ENCODE assay signal across 13 mouse cellular contexts in the genomic region with DNA sequence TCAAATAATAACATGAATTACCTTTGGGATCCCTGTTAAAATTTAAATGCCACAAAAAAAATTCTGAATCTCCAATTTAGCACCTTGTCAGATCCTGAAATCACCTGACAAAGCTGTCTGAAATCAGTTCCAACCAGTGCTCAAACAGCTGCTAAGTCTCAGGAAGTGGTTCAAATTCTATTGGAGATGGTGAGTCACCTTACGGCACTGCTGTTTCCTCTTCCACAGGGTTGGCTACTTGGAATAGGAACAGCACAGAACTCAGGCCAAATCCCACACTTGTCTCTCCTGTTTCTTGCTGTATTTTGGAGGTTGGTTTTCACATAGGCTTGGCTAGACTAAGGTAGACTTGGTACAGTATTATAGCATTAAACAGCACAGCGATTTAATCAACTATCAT.
"Had no signal": no experiment of that assay in that cellular context is flagged by ENCODE, and none has a peak within 500 bp of the region (broad histone marks: within the 10 kb centered on the region; RNA-seq: fewer than 3 reads in every experiment).

No protein-coding gene starts in this region.

- DNase-seq: kidney, adult 2 months; kidney, postnatal 25 days; liver, embryonic 13.5 days; lung, adult 2 months; lung, postnatal 14 days; lung, postnatal 4 days; midbrain, embryonic 14.5 days; thymus, adult 18-20 months; thymus, postnatal 4 days had no signal

- H3K36me3 ChIP-seq: liver, embryonic 13.5 days; neural tube, embryonic 12.5 days; neural tube, embryonic 15.5 days had no signal

- H3K9ac ChIP-seq: liver, embryonic 13.5 days; neural tube, embryonic 12.5 days; neural tube, embryonic 15.5 days had no signal

- H3K9me3 ChIP-seq: liver, embryonic 13.5 days; neural tube, embryonic 12.5 days; neural tube, embryonic 15.5 days had no signal

- H3K4me2 ChIP-seq: liver, embryonic 13.5 days; midbrain, embryonic 11.5 days; neural tube, embryonic 12.5 days; neural tube, embryonic 15.5 days had no signal

- H3K4me1 ChIP-seq: liver, embryonic 13.5 days; neural tube, embryonic 12.5 days; neural tube, embryonic 15.5 days had no signal

- H3K27ac ChIP-seq: kidney, postnatal 0 days; liver, embryonic 13.5 days; neural tube, embryonic 12.5 days; neural tube, embryonic 15.5 days had no signal

- H3K4me3 ChIP-seq: liver, embryonic 13.5 days; neural tube, embryonic 12.5 days; neural tube, embryonic 15.5 days had no signal

- H3K27me3 ChIP-seq: neural tube, embryonic 12.5 days; neural tube, embryonic 15.5 days had no signal
